Mouse (Mus musculus) neural tube, embryonic 11.5 days (tissue): ENCODE results near the gene Hmgb1. TPM values are rescaled to one million over a fixed set of nuclear protein-coding genes. Genes with fewer than 3 reads are reported as not detected.

ENCODE experiments used
- ATAC-seq: fragments of 200-750 bp; cut with Nextera tagmentation; 2 replicates; pipeline ENCODE4 v1.8.0; 2017; ENCODE audit warnings: moderate number of reproducible peaks, mild to moderate bottlenecking, moderate TSS enrichment, moderate library complexity; ENCODE audit not compliant: insufficient read depth, low FRiP score, low TSS enrichment
- DNase-seq: peaks from one replicate; pipeline ENCODE4 v3.0.0-alpha.2; 2015; ENCODE audit warnings: low spot score
- H3K27ac ChIP-seq: fragments of 300-500 bp; sonication (generic); 2 replicates; pipeline ENCODE4 v1.5.1; 2014; ENCODE audit warnings: low read depth, mild to moderate bottlenecking, low read length
- H3K27me3 ChIP-seq: fragments of 300-500 bp; sonication (generic); 2 replicates; pipeline ENCODE4 v1.6.1; 2014; ENCODE audit warnings: mild to moderate bottlenecking, low read length, mixed read lengths; ENCODE audit not compliant: control insufficient read depth, insufficient read depth
- H3K36me3 ChIP-seq: fragments of 300-500 bp; sonication (generic); 2 replicates; pipeline ENCODE4 v1.6.1; 2014; ENCODE audit warnings: mild to moderate bottlenecking, low read length, moderate library complexity, mixed read lengths; ENCODE audit not compliant: control insufficient read depth, insufficient read depth
- H3K4me1 ChIP-seq: fragments of 300-500 bp; sonication (generic); 2 replicates; pipeline ENCODE4 v1.6.1; 2014; ENCODE audit warnings: low read length, mixed read lengths; ENCODE audit not compliant: control insufficient read depth, insufficient read depth
- H3K4me2 ChIP-seq: fragments of 300-500 bp; sonication (generic); 2 replicates; pipeline ENCODE4 v1.6.1; 2014; ENCODE audit warnings: low read depth, mild to moderate bottlenecking, moderate library complexity
- H3K4me3 ChIP-seq: fragments of 300-500 bp; sonication (generic); 2 replicates; pipeline ENCODE4 v1.5.1; 2014; ENCODE audit warnings: low read depth, low read length
- H3K9ac ChIP-seq: fragments of 300-500 bp; sonication (generic); 2 replicates; pipeline ENCODE4 v1.6.1; 2014; ENCODE audit warnings: mild to moderate bottlenecking, low read length
- H3K9me3 ChIP-seq: fragments of 300-500 bp; sonication (generic); 2 replicates; pipeline ENCODE4 v1.6.1; 2016; ENCODE audit warnings: low read length; ENCODE audit not compliant: control insufficient read depth
- WGBS: fragments of 180-500 bp; shearing (Covaris S2); extraction: QIAGEN DNeasy Blood & Tissue Kit; methylation state at CpG from one replicate; pipeline ENCODE4 v1.1.7; 2014; 5-methylcytosine and 5-hydroxymethylcytosine counted together
- polyA plus RNA-seq: library from polyadenylated mRNA; unstranded; fragments of >200 nt; fragmentation: Nextera tagmentation; extraction: Ambion mirVana; gene quantifications from 2 replicates; pipeline ENCODE4 v1.2.1, GENCODE M21; 2014

The Hmgb1 gene
- polyA plus RNA-seq, 1 experiment from 2014 or later, result 1,783 TPM

GRCm38 (mm10) chr5:149182186-149182870, 2.0 kb downstream of the Hmgb1 start:
- no peak for DNase-seq
- Histone ChIP-seq H3K4me3 (no peak overlapping the region), H3K9me3 (no peaks in the 10 kb centered on the region), H3K27me3 (no peaks in the 10 kb centered on the region), H3K9ac (no peak overlapping the region), H3K36me3 (no peaks in the 10 kb centered on the region), H3K27ac (no peak overlapping the region), H3K4me2 (no peak overlapping the region), H3K4me1 (peaks cover 9% of the 10 kb centered on the region)
- no peak for ATAC-seq
- WGBS, result 84% methylated on average over 5 of the region's 5 CpGs

GRCm38 (mm10) chr5:149179826-149180225, 4.5 kb downstream of the Hmgb1 start:
- ATAC-seq, result no peak
- Histone ChIP-seq H3K27me3 (no peaks in the 10 kb centered on the region), H3K4me3 (no peak overlapping the region), H3K36me3 (no peaks in the 10 kb centered on the region), H3K4me2 (no peak overlapping the region), H3K9me3 (no peaks in the 10 kb centered on the region), H3K4me1 (no peaks in the 10 kb centered on the region), H3K27ac (no peak overlapping the region), H3K9ac (no peak overlapping the region)
- DNase-seq, result no peak
- 81% methylated on average over 3 of the region's 3 CpGs for WGBS

- no peak for DNase-seq
- no peaks in the 10 kb centered on the region for H3K9me3 ChIP-seq
- H3K4me1 ChIP-seq, result no peaks in the 10 kb centered on the region
- ATAC-seq, result no peak
- H3K9ac ChIP-seq, result no peak overlapping the region
- H3K4me3 ChIP-seq, result no peak overlapping the region
- no peaks in the 10 kb centered on the region for H3K27me3 ChIP-seq
- WGBS, result 90% methylated on average over 5 of the region's 5 CpGs
- no peak overlapping the region for H3K27ac ChIP-seq
- H3K4me2 ChIP-seq, result no peak overlapping the region
- H3K36me3 ChIP-seq, result no peaks in the 10 kb centered on the region
Observed at GRCm38 (mm10) chr5:149178095-149178494, 6.2 kb downstream of the Hmgb1 start.

GRCm38 (mm10) chr5:149175736-149176135, 8.6 kb downstream of the Hmgb1 start:
- ATAC-seq, result no peak

GRCm38 (mm10) chr5:149174527-149174926, 9.8 kb downstream of the Hmgb1 start:
- Histone ChIP-seq H3K4me3 (no peak overlapping the region), H3K27ac (no peak overlapping the region), H3K4me2 (no peak overlapping the region), H3K27me3 (no peaks in the 10 kb centered on the region), H3K36me3 (no peaks in the 10 kb centered on the region), H3K4me1 (0 out of 2 replicates have a peak, but pooled peaks cover 3% of the 10 kb centered on the region), H3K9ac (no peak overlapping the region), H3K9me3 (no peaks in the 10 kb centered on the region)
- no peak for ATAC-seq
- WGBS, result 86% methylated on average over 7 of the region's 7 CpGs
- no peak for DNase-seq

More at GRCm38 (mm10) chr5:149175736-149176135, 8.6 kb downstream of the Hmgb1 start:
- Histone ChIP-seq H3K4me3 (no peak overlapping the region), H3K9me3 (no peaks in the 10 kb centered on the region), H3K27ac (no peak overlapping the region), H3K36me3 (no peaks in the 10 kb centered on the region), H3K4me2 (no peak overlapping the region), H3K27me3 (no peaks in the 10 kb centered on the region), H3K4me1 (0 out of 2 replicates have a peak, but pooled peaks cover 3% of the 10 kb centered on the region), H3K9ac (no peak overlapping the region)
- WGBS, result 93% methylated on average over 6 of the region's 6 CpGs
- DNase-seq, result no peak

- Histone ChIP-seq H3K27me3 (no peaks in the 10 kb centered on the region), H3K27ac (no peak overlapping the region), H3K9ac (no peak overlapping the region), H3K36me3 (no peaks in the 10 kb centered on the region), H3K4me1 (0 out of 2 replicates have a peak, but pooled peaks cover 3% of the 10 kb centered on the region), H3K9me3 (no peaks in the 10 kb centered on the region), H3K4me3 (no peak overlapping the region), H3K4me2 (no peak overlapping the region)
- 80% methylated on average over 10 of the region's 10 CpGs for WGBS
- DNase-seq (no peak), ATAC-seq (no peak)
Observed at GRCm38 (mm10) chr5:149172246-149172645, 12.0 kb downstream of the Hmgb1 start.

GRCm38 (mm10) chr5:149170841-149171588, 13.3 kb downstream of the Hmgb1 start:
- WGBS, result 52% methylated on average over 8 of the region's 8 CpGs

GRCm38 (mm10) chr5:149168816-149169215, 15.5 kb downstream of the Hmgb1 start:
- Histone ChIP-seq H3K4me1 (0 out of 2 replicates have a peak, but pooled peaks cover 3% of the 10 kb centered on the region), H3K4me2 (no peak overlapping the region), H3K9ac (no peak overlapping the region), H3K27me3 (no peaks in the 10 kb centered on the region), H3K9me3 (no peaks in the 10 kb centered on the region), H3K36me3 (no peaks in the 10 kb centered on the region), H3K27ac (no peak overlapping the region), H3K4me3 (no peak overlapping the region)
- DNase-seq (peak; percentile 23), ATAC-seq (no peak)
- 84% methylated on average over 9 of the region's 9 CpGs for WGBS

More at GRCm38 (mm10) chr5:149170841-149171588, 13.3 kb downstream of the Hmgb1 start:
- Histone ChIP-seq H3K36me3 (no peaks in the 10 kb centered on the region), H3K4me1 (0 out of 2 replicates have a peak, but pooled peaks cover 3% of the 10 kb centered on the region), H3K9me3 (no peaks in the 10 kb centered on the region), H3K27ac (no peak overlapping the region), H3K4me2 (no peak overlapping the region), H3K9ac (no peak overlapping the region), H3K27me3 (no peaks in the 10 kb centered on the region), H3K4me3 (no peak overlapping the region)
- DNase-seq, result no peak
- no peak for ATAC-seq
